Mouse (Mus musculus) v-Abl transformed pro-B cells (cell line): Measurements from ENCODE around the gene Mrps21.

Experiments used
- in situ Hi-C, 2 experiments: fragments of 400-800 bp; cut with MboI; formaldehyde crosslinking; loops; one replicate each; pipeline ENCODE4 v1.15.1; 2025; ENCODE audit not compliant: unreplicated experiment in 2 of 2

The Mrps21 gene

GRCm38 (mm10) chr3:95858278-95858677, 13.0 kb downstream of the Mrps21 start:
- in situ Hi-C loops, result loop anchor here in 1 of 2 experiments (5.0 kb wide), 1 partner anchor 104 kb away; no protein-coding TSS in a partner anchor

- in situ Hi-C loops, result loop anchor here in 1 of 2 experiments (5.0 kb wide), 1 partner anchor 105 kb away; no protein-coding TSS in a partner anchor
These were observed 14.3 kb downstream of the Mrps21 start for GRCm38 (mm10) chr3:95857050-95857449.

- in situ Hi-C loops, result loop anchor here in 1 of 2 experiments (5.0 kb wide), 1 partner anchor 106 kb away; no protein-coding TSS in a partner anchor
These were observed 15.2 kb downstream of the Mrps21 start for GRCm38 (mm10) chr3:95856115-95856514.

- in situ Hi-C loops, result loop anchor here in 1 of 2 experiments (5.0 kb wide), 1 partner anchor 107 kb away; no protein-coding TSS in a partner anchor
These were observed 15.7 kb downstream of the Mrps21 start, which contains the start of gene Prpf3 for GRCm38 (mm10) chr3:95855502-95856089. Gene Prpf3, minus strand, starts transcription at chr3:95855885.

- in situ Hi-C loops, result loop anchor here in 1 of 2 experiments (5.0 kb wide), 1 partner anchor 344 kb away; no protein-coding TSS in a partner anchor
These were observed 20.0 kb downstream of the Mrps21 start for GRCm38 (mm10) chr3:95851317-95851716.

- in situ Hi-C loops, result loop anchor here in 1 of 2 experiments (5.0 kb wide), 1 partner anchor 343 kb away; no protein-coding TSS in a partner anchor
These were observed 20.7 kb downstream of the Mrps21 start for GRCm38 (mm10) chr3:95850611-95851010.

- in situ Hi-C loops, result no loop called here
These were observed 28.7 kb downstream of the Mrps21 start for GRCm38 (mm10) chr3:95842503-95843214.

GRCm38 (mm10) chr3:95839250-95839649, 32.1 kb downstream of the Mrps21 start:
- in situ Hi-C loops, result no loop called here

- in situ Hi-C loops, result no loop called here
These were observed 42.3 kb downstream of the Mrps21 start for GRCm38 (mm10) chr3:95829053-95829452.

GRCm38 (mm10) chr3:95826275-95826674, 45.0 kb downstream of the Mrps21 start:
- in situ Hi-C loops, result no loop called here

- in situ Hi-C loops, result loop anchor here in 1 of 2 experiments (5.0 kb wide), 1 partner anchor 603 kb away; the partner anchor contains the start of gene Gabpb2
These were observed 51.0 kb downstream of the Mrps21 start for GRCm38 (mm10) chr3:95820046-95821010.

GRCm38 (mm10) chr3:95819351-95819985, 51.9 kb downstream of the Mrps21 start:
- in situ Hi-C loops, result no loop called here

GRCm38 (mm10) chr3:95818571-95819288, 52.6 kb downstream of the Mrps21 start, which contains the start of gene Rprd2:
Gene Rprd2, minus strand, starts transcription at chr3:95818863.
- in situ Hi-C loops, result no loop called here

- in situ Hi-C loops, result no loop called here
These were observed 53.2 kb downstream of the Mrps21 start for GRCm38 (mm10) chr3:95818026-95818511.

GRCm38 (mm10) chr3:95816681-95817080, 54.6 kb downstream of the Mrps21 start:
- in situ Hi-C loops, result no loop called here
